Mouse (Mus musculus): ENCODE measurements around the gene Igflr1. TPM values are rescaled to one million over a fixed set of nuclear protein-coding genes. Genes with fewer than 3 reads are reported as not detected.

The Igflr1 gene
- polyA plus RNA-seq, 2 experiments from 2014 or later: 210 to 244 TPM

- no peak for ATAC-seq
Observed at GRCm38 (mm10) chr7:30553810-30554584, 11.2 kb upstream of the Igflr1 start.

- no peak for ATAC-seq
Observed at GRCm38 (mm10) chr7:30556894-30557536, 8.2 kb upstream of the Igflr1 start.

- no peak for ATAC-seq
Observed at GRCm38 (mm10) chr7:30557901-30558514, 7.2 kb upstream of the Igflr1 start.

DNA sequence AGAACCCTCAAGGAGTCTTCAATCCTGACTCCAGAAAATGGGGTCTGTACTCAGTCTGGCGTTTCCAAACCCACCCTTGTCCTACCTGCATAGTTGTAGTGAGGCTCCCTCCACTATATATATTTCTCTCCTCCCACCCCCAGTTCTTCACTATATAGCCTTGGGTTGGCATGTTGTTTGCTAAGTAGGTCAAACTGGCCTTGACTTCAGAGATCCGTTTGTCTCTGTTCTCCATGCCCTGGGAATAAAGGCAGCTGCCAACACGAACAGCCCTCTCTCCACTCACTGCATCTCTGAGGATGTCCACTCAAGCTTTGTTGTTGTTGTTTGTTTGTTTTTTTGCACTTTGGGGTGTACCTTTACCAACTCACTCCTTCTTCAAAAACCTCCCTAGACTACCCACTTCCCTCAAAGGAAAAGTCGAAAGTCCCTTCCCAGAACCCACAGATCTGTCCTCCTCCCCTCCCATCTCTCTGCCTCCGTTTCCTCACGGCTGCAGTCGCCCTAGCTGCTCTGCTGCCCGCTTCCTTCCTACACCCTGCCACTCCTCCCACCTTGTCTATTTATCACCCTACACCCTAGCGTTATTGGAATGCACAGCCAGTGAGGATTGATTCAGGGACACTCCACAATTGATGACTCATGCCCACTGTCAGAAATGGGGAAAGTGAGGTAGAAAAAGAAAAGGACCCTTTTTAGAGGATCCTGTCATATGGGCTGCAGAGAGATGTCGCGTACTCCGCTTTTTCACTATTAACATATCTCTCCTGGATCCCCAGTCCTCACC is 6.4 kb upstream of the Igflr1 start:
- ATAC-seq: no peak

GRCm38 (mm10) chr7:30559443-30559954 is 5.7 kb upstream of the Igflr1 start, which contains the start of gene Lin37:
TSS of gene Lin37 (minus strand) at chr7:30559838.
- peak; percentile 76 for ATAC-seq

GRCm38 (mm10) chr7:30560296-30560695 is 4.9 kb upstream of the Igflr1 start:
- no peak for ATAC-seq

- ATAC-seq: no peak
Observed at GRCm38 (mm10) chr7:30562526-30563116, 2.6 kb upstream of the Igflr1 start.

DNA sequence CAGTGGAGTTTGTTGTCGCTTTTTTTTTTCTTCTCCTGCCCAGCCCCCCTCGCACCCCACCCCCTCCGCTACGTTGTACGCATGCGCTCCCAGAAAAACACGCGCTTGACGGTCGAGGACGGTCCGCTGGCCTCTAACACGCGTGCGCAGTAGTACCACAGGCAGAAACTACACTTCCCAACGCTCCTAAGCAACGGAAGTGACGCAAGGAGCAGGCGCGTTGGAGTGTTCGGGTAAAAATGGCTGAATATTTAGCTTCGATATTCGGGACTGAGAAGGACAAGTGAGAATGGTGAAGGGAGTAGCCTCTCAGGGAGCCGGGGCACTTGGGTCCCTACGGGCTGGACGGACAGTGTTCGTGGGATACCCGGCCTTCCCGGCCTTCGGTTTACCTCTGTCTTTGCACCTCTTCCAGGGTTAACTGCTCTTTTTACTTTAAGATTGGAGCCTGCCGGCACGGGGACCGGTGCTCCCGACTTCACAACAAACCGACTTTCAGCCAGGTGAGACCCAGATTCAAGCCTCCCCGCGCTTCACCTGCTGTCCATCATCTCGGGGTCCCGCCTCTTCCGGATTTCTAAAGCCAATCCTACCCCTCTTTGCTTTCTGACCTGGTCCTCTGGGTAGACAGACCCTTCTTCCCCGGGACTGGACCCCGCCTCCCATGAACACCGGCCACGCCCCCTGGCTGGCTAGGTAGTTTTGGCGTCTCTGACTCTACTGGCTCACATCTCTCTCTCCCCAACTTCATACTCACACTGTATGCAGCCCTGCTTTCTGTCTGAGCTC is 1.9 kb upstream of the Igflr1 start, which contains the start of the genes U2af1l4, Gm49396 and Psenen:
Gene U2af1l4, plus strand, starts transcription at position 185 of the 789 bp plus-strand sequence.
Gene Gm49396, plus strand, starts transcription at position 228 of the 789 bp plus-strand sequence.
Gene Psenen, minus strand, starts transcription at position 511 of the 789 bp plus-strand sequence.
- ATAC-seq: peak; percentile 66

- ATAC-seq: peak; percentile 57
Observed at GRCm38 (mm10) chr7:30563906-30564280, 1.3 kb upstream of the Igflr1 start.

GRCm38 (mm10) chr7:30566033-30566432 is 806 bp downstream of the Igflr1 start:
- no peak for ATAC-seq

GRCm38 (mm10) chr7:30567555-30567954 is 2.3 kb downstream of the Igflr1 start:
- ATAC-seq: no peak

GRCm38 (mm10) chr7:30572389-30572788 is 7.2 kb downstream of the Igflr1 start:
- no peak for ATAC-seq

DNA sequence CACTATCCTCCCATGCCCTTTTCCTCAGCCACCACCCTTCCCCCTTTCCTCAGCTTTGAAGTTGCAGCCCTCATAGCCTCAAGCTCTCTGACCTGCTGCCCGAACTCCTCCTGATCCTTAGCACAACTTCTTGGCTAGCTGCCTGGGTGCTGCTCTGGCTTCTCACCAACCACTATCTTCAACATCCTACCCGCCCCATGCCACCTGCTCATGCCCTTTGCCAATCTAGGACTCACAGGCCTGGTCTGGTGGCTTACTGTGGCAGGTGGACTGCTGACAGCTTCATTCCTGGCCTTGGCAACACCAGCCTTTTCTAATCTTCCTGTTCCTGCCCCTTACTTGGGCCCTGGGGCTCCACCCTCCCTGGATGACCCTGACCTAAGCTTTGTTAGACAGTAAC is 7.7 kb downstream of the Igflr1 start:
- no peak for ATAC-seq

GRCm38 (mm10) chr7:30579950-30580349 is 14.7 kb downstream of the Igflr1 start:
- no peak for ATAC-seq

- no peak for ATAC-seq
Observed at GRCm38 (mm10) chr7:30581547-30581946, 16.3 kb downstream of the Igflr1 start.

- ATAC-seq: no peak
Observed at GRCm38 (mm10) chr7:30584339-30584738, 19.1 kb downstream of the Igflr1 start.

DNA sequence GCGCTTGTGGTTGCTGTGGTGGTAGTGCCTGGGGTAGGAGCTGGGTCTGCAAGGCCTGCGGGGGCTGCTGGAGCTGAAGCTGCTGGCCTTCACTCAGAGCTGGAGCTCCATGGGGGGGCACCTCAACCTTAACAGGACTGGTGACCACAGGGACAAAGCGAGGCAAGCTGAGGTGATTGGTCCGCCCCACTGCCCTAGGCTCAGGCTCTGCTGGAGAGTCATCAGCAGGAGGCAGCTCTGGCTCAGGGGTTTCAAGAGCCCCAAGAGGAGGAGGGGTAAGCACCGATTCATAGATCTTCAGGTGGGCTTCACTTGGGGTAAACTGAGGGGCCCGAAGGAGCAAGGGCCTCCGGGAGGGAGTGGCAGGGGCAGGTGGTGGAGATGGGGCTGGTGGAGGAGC is 19.9 kb downstream of the Igflr1 start:
- no peak for ATAC-seq

- ATAC-seq: no peak
Observed at GRCm38 (mm10) chr7:30586455-30587020, 21.3 kb downstream of the Igflr1 start.

- peak; percentile 30 for ATAC-seq
Observed at GRCm38 (mm10) chr7:30587842-30588667, 22.8 kb downstream of the Igflr1 start.

Measured in CD4-positive, CD25-positive, alpha-beta regulatory T cell, adult 4 months (primary cell).